Mouse (Mus musculus): ENCODE measurements at regions not wholly inside any gene's neighbourhood (a gene's known extent, or its start where the extent isn't known, plus 50 kb on each side); places are given as distances from the start of the nearest gene placed in this dataset.

GRCm38 (mm10) chr10:16810716-16811115 lies 912.3 kb upstream of the Cited2 start:
- Histone ChIP-seq H3K4me3 (ENCODE audit: low read depth, low read length) (no peak overlapping the region), H3K9me3 (ENCODE audit: low read length) (no peaks in the 10 kb centered on the region)

GRCm38 (mm10) chr10:16814013-16814412 lies 909.0 kb upstream of the Cited2 start:
- DNase-seq = no peak
- Histone ChIP-seq H3K4me2 (ENCODE audit: low read depth) (no peak overlapping the region), H3K9ac (no peak overlapping the region), H3K4me3 (ENCODE audit: low read depth, low read length) (no peak overlapping the region), H3K27me3 (ENCODE audit: insufficient read depth, low read length) (no peaks in the 10 kb centered on the region), H3K36me3 (ENCODE audit: insufficient read depth) (no peaks in the 10 kb centered on the region), H3K9me3 (ENCODE audit: low read length) (no peaks in the 10 kb centered on the region), H3K4me1 (ENCODE audit: insufficient read depth) (no peaks in the 10 kb centered on the region), H3K27ac (ENCODE audit: low read depth, low read length) (no peak overlapping the region)
- TF ChIP-seq CTCF (IDR thresholded peaks at IDR 0.05; ENCODE audit: low read depth) = no peak
- ATAC-seq = no peak
- WGBS = 71% methylated on average over 2 of the region's 2 CpGs

More at GRCm38 (mm10) chr10:16810716-16811115, 912.3 kb upstream of the Cited2 start:
- no peaks in the 10 kb centered on the region for H3K4me1 ChIP-seq (ENCODE audit: insufficient read depth)
- no peak for TF ChIP-seq CTCF (IDR thresholded peaks at IDR 0.05; ENCODE audit: low read depth)
- ATAC-seq = no peak
- no peak overlapping the region for H3K27ac ChIP-seq (ENCODE audit: low read depth, low read length)
- 63% methylated on average over 2 of the region's 2 CpGs for WGBS
- H3K36me3 ChIP-seq (ENCODE audit: insufficient read depth) = no peaks in the 10 kb centered on the region
- no peak overlapping the region for H3K4me2 ChIP-seq (ENCODE audit: low read depth)
- DNase-seq = no peak
- no peaks in the 10 kb centered on the region for H3K27me3 ChIP-seq (ENCODE audit: insufficient read depth, low read length)
- H3K9ac ChIP-seq = no peak overlapping the region

GRCm38 (mm10) chr10:16861534-16861933 lies 861.5 kb upstream of the Cited2 start:
- 70% methylated on average over 1 of the region's 1 CpGs for WGBS
- Histone ChIP-seq H3K27ac (ENCODE audit: low read depth, low read length) (no peak overlapping the region), H3K4me1 (ENCODE audit: insufficient read depth) (no peaks in the 10 kb centered on the region), H3K36me3 (ENCODE audit: insufficient read depth) (no peaks in the 10 kb centered on the region), H3K9ac (no peak overlapping the region), H3K9me3 (ENCODE audit: low read length) (no peaks in the 10 kb centered on the region), H3K27me3 (ENCODE audit: insufficient read depth, low read length) (no peaks in the 10 kb centered on the region), H3K4me3 (ENCODE audit: low read depth, low read length) (no peak overlapping the region), H3K4me2 (ENCODE audit: low read depth) (no peak overlapping the region)
- ATAC-seq (no peak), DNase-seq (no peak)
- no peak for TF ChIP-seq CTCF (IDR thresholded peaks at IDR 0.05; ENCODE audit: low read depth)

- Histone ChIP-seq H3K36me3 (ENCODE audit: insufficient read depth) (no peaks in the 10 kb centered on the region), H3K4me1 (ENCODE audit: insufficient read depth) (no peaks in the 10 kb centered on the region), H3K4me2 (ENCODE audit: low read depth) (no peak overlapping the region), H3K27ac (ENCODE audit: low read depth, low read length) (no peak overlapping the region), H3K27me3 (ENCODE audit: insufficient read depth, low read length) (no peaks in the 10 kb centered on the region), H3K9ac (no peak overlapping the region), H3K4me3 (ENCODE audit: low read depth, low read length) (no peak overlapping the region), H3K9me3 (ENCODE audit: low read length) (no peaks in the 10 kb centered on the region)
- DNase-seq (no peak), ATAC-seq (no peak)
- no peak for TF ChIP-seq CTCF (IDR thresholded peaks at IDR 0.05; ENCODE audit: low read depth)
- 76% methylated on average over 2 of the region's 2 CpGs for WGBS
Measured at GRCm38 (mm10) chr10:16866914-16867313, 856.1 kb upstream of the Cited2 start.

- Histone ChIP-seq H3K4me1 (ENCODE audit: insufficient read depth) (no peaks in the 10 kb centered on the region), H3K36me3 (ENCODE audit: insufficient read depth) (no peaks in the 10 kb centered on the region), H3K27me3 (ENCODE audit: insufficient read depth, low read length) (no peaks in the 10 kb centered on the region), H3K4me3 (ENCODE audit: low read depth, low read length) (no peak overlapping the region), H3K9me3 (ENCODE audit: low read length) (no peaks in the 10 kb centered on the region), H3K4me2 (ENCODE audit: low read depth) (no peak overlapping the region), H3K27ac (ENCODE audit: low read depth, low read length) (no peak overlapping the region), H3K9ac (no peak overlapping the region)
- TF ChIP-seq CTCF (IDR thresholded peaks at IDR 0.05; ENCODE audit: low read depth) = no peak
- DNase-seq (no peak), ATAC-seq (no peak)
- WGBS = 81% methylated on average over 3 of the region's 3 CpGs
Measured at GRCm38 (mm10) chr10:16874131-16874530, 848.9 kb upstream of the Cited2 start.

- no peak for DNase-seq
- Histone ChIP-seq H3K36me3 (ENCODE audit: insufficient read depth) (no peaks in the 10 kb centered on the region), H3K4me3 (ENCODE audit: low read depth, low read length) (no peak overlapping the region), H3K9me3 (ENCODE audit: low read length) (no peaks in the 10 kb centered on the region), H3K27me3 (ENCODE audit: insufficient read depth, low read length) (no peaks in the 10 kb centered on the region), H3K4me2 (ENCODE audit: low read depth) (no peak overlapping the region), H3K27ac (ENCODE audit: low read depth, low read length) (no peak overlapping the region), H3K4me1 (ENCODE audit: insufficient read depth) (no peaks in the 10 kb centered on the region), H3K9ac (no peak overlapping the region)
- ATAC-seq = no peak
- no peak for TF ChIP-seq CTCF (IDR thresholded peaks at IDR 0.05; ENCODE audit: low read depth)
Measured at GRCm38 (mm10) chr10:16878197-16878596, 844.8 kb upstream of the Cited2 start.

GRCm38 (mm10) chr10:16893316-16893715 lies 829.7 kb upstream of the Cited2 start:
- ATAC-seq (no peak), DNase-seq (no peak)
- H3K27ac ChIP-seq (ENCODE audit: low read depth, low read length) = no peak overlapping the region
- H3K4me3 ChIP-seq (ENCODE audit: low read depth, low read length) = no peak overlapping the region
- H3K27me3 ChIP-seq (ENCODE audit: insufficient read depth, low read length) = no peaks in the 10 kb centered on the region
- H3K9me3 ChIP-seq (ENCODE audit: low read length) = no peaks in the 10 kb centered on the region
- H3K9ac ChIP-seq = no peak overlapping the region
- no peaks in the 10 kb centered on the region for H3K36me3 ChIP-seq (ENCODE audit: insufficient read depth)
- H3K4me2 ChIP-seq (ENCODE audit: low read depth) = no peak overlapping the region
- H3K4me1 ChIP-seq (ENCODE audit: insufficient read depth) = no peaks in the 10 kb centered on the region
- no peak for TF ChIP-seq CTCF (IDR thresholded peaks at IDR 0.05; ENCODE audit: low read depth)

- H3K9me3 ChIP-seq (ENCODE audit: low read length) = no peaks in the 10 kb centered on the region
- no peaks in the 10 kb centered on the region for H3K27me3 ChIP-seq (ENCODE audit: insufficient read depth, low read length)
- no peak overlapping the region for H3K27ac ChIP-seq (ENCODE audit: low read depth, low read length)
- no peak overlapping the region for H3K4me3 ChIP-seq (ENCODE audit: low read depth, low read length)
- H3K9ac ChIP-seq = no peak overlapping the region
- H3K4me1 ChIP-seq (ENCODE audit: insufficient read depth) = no peaks in the 10 kb centered on the region
- ATAC-seq (peak; percentile 67; the same call in 1 of the 2 replicates), DNase-seq (peak; percentile 12)
- TF ChIP-seq CTCF (IDR thresholded peaks at IDR 0.05; ENCODE audit: low read depth) = no peak
- no peaks in the 10 kb centered on the region for H3K36me3 ChIP-seq (ENCODE audit: insufficient read depth)
- no peak overlapping the region for H3K4me2 ChIP-seq (ENCODE audit: low read depth)
Measured at GRCm38 (mm10) chr10:16895332-16895731, 827.7 kb upstream of the Cited2 start.

Measured in forebrain, postnatal 0 days (tissue).